Mouse (Mus musculus): ENCODE measurements at regions not wholly inside any gene's neighbourhood (a gene's known extent, or its start where the extent isn't known, plus 50 kb on each side); places are given as distances from the start of the nearest gene placed in this dataset.

- DNase-seq (ENCODE audit: low read depth, low spot score), result no peak
These were observed 218.6 kb downstream of the Sox2 start for GRCm38 (mm10) chr3:34868698-34869409.

GRCm38 (mm10) chr3:34869911-34870310 lies 219.7 kb downstream of the Sox2 start:
- no peak for DNase-seq (ENCODE audit: low read depth, low spot score)

- DNase-seq (ENCODE audit: low read depth, low spot score), result no peak
These were observed 234.9 kb downstream of the Sox2 start for GRCm38 (mm10) chr3:34885137-34885536.

- no peak for DNase-seq (ENCODE audit: low read depth, low spot score)
These were observed 243.2 kb downstream of the Sox2 start for GRCm38 (mm10) chr3:34893381-34893780.

GRCm38 (mm10) chr3:34903106-34903505 lies 252.9 kb downstream of the Sox2 start:
- no peak for DNase-seq (ENCODE audit: low read depth, low spot score)

- no peak for DNase-seq (ENCODE audit: low read depth, low spot score)
These were observed 258.3 kb downstream of the Sox2 start for GRCm38 (mm10) chr3:34908489-34908888.

- DNase-seq (ENCODE audit: low read depth, low spot score), result no peak
These were observed 259.1 kb downstream of the Sox2 start for GRCm38 (mm10) chr3:34909350-34909749.

- DNase-seq (ENCODE audit: low read depth, low spot score), result peak; percentile 5
These were observed 268.2 kb downstream of the Sox2 start for GRCm38 (mm10) chr3:34918326-34918932.

- DNase-seq (ENCODE audit: low read depth, low spot score), result peak; percentile 4
These were observed 270.3 kb downstream of the Sox2 start for GRCm38 (mm10) chr3:34920497-34920896.

- no peak for DNase-seq (ENCODE audit: low read depth, low spot score)
These were observed 299.7 kb downstream of the Sox2 start for GRCm38 (mm10) chr3:34949867-34950266.

GRCm38 (mm10) chr3:34956183-34956582 lies 306.0 kb downstream of the Sox2 start:
- no peak for DNase-seq (ENCODE audit: low read depth, low spot score)

GRCm38 (mm10) chr3:34959044-34959521 lies 308.9 kb downstream of the Sox2 start:
- DNase-seq (ENCODE audit: low read depth, low spot score), result no peak

- DNase-seq (ENCODE audit: low read depth, low spot score), result no peak
These were observed 316.2 kb downstream of the Sox2 start for GRCm38 (mm10) chr3:34966442-34966841.

- DNase-seq (ENCODE audit: low read depth, low spot score), result no peak
These were observed 317.7 kb downstream of the Sox2 start for GRCm38 (mm10) chr3:34967911-34968310.

GRCm38 (mm10) chr3:34971536-34971935 lies 321.3 kb downstream of the Sox2 start:
- no peak for DNase-seq (ENCODE audit: low read depth, low spot score)

GRCm38 (mm10) chr3:34974371-34974770 lies 324.2 kb downstream of the Sox2 start:
- DNase-seq (ENCODE audit: low read depth, low spot score), result no peak
